Mouse (Mus musculus) liver, adult 2 months (tissue): ENCODE results near the gene Dio1.

Experiments used
- CTCF ChIP-seq: fragments of 200-500 bp; IDR thresholded peaks from 2 replicates; pipeline ENCODE4 v1.5.1; 2011; ENCODE audit warnings: low read depth, low read length, control low read depth
- POLR2A ChIP-seq: fragments of 200-500 bp; IDR thresholded peaks from 2 replicates; pipeline ENCODE4 v1.6.1; 2011; ENCODE audit warnings: low read length, control low read depth; ENCODE audit not compliant: insufficient read depth; ENCODE audit errors: extremely low read depth

DNA sequence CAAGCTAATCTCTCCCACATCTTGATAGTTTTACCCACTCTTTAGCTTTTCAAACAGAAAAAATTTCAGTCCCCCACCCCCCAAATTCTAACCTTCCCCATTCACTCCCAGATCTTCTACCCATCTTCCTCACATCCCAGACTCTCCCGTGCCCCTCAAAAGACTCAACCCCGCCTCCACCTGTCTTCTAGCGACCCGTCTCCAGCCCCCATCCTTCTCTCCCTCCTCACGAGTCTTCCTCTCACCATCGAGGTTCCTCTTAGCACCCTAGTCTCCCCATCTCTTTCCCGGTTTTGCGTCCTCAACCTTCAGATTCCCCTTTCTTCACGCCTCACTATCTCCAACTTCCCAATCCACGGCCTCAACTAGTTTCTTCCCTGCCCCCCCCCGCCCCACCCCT lies 54.4 kb downstream of the Dio1 start:
- TF ChIP-seq CTCF, result no peak
- no peak for TF ChIP-seq POLR2A
